Mouse (Mus musculus) lung, postnatal 0 days (tissue): ENCODE results near the gene Cldn9. TPM values are rescaled to one million over a fixed set of nuclear protein-coding genes. Genes with fewer than 3 reads are reported as not detected.

Experiments
- ATAC-seq: fragments of 200-750 bp; cut with Nextera tagmentation; 2 replicates; pipeline ENCODE4 v1.8.0; 2017; ENCODE audit warnings: moderate library complexity
- DNase-seq: peaks from one replicate; pipeline ENCODE4 v3.0.0-alpha.2; 2016; ENCODE audit warnings: low spot score
- H3K27ac ChIP-seq: fragments of 300-500 bp; sonication (generic); 2 replicates; pipeline ENCODE4 v1.5.1; 2014; ENCODE audit warnings: antibody characterized with exemption, mild to moderate bottlenecking, low read length, mixed read lengths
- H3K27me3 ChIP-seq: fragments of 300-500 bp; sonication (generic); replicated peaks from 2 replicates; pipeline ENCODE4 v1.6.1; 2014; ENCODE audit warnings: low read length, mixed read lengths; ENCODE audit not compliant: insufficient read depth
- H3K36me3 ChIP-seq: fragments of 300-500 bp; sonication (generic); 2 replicates; pipeline ENCODE4 v1.6.1; 2014; ENCODE audit warnings: low read length, mixed read lengths; ENCODE audit not compliant: insufficient read depth
- H3K4me1 ChIP-seq: fragments of 300-500 bp; sonication (generic); 2 replicates; pipeline ENCODE4 v1.6.1; 2014; ENCODE audit warnings: antibody characterized with exemption, low read depth, low read length, mixed read lengths; ENCODE audit not compliant: insufficient read depth
- H3K4me2 ChIP-seq: fragments of 300-500 bp; sonication (generic); replicated peaks from 2 replicates; pipeline ENCODE4 v1.6.1; 2014; ENCODE audit warnings: low read depth, mild to moderate bottlenecking, low read length, moderate library complexity, mixed read lengths
- H3K4me3 ChIP-seq: fragments of 300-500 bp; sonication (generic); 2 replicates; pipeline ENCODE4 v1.5.1; 2014; ENCODE audit warnings: low read depth, low read length
- H3K9ac ChIP-seq: fragments of 300-500 bp; sonication (generic); replicated peaks from 2 replicates; pipeline ENCODE4 v1.6.1; 2014; ENCODE audit warnings: low read depth, mild to moderate bottlenecking
- H3K9me3 ChIP-seq: fragments of 300-500 bp; sonication (generic); 2 replicates; pipeline ENCODE4 v1.6.1; 2016; ENCODE audit warnings: low read length, mixed read lengths
- CTCF ChIP-seq: IDR thresholded peaks from 2 replicates; pipeline ENCODE4 v1.5.1; 2016; ENCODE audit warnings: antibody characterized with exemption, mild to moderate bottlenecking
- EP300 ChIP-seq: IDR thresholded peaks from 2 replicates; pipeline ENCODE4 v1.6.1; 2016; ENCODE audit warnings: antibody characterized with exemption, mild to moderate bottlenecking, control low read depth
- WGBS: fragments of 180-500 bp; shearing (Covaris S2); extraction: QIAGEN DNeasy Blood & Tissue Kit; methylation state at CpG from one replicate; pipeline ENCODE4 v1.1.7; 2014; 5-methylcytosine and 5-hydroxymethylcytosine counted together
- polyA plus RNA-seq: library from polyadenylated mRNA; unstranded; fragments of >200 nt; fragmentation: Nextera tagmentation; extraction: Ambion mirVana; gene quantifications from 2 replicates; pipeline ENCODE4 v1.2.1, GENCODE M21; 2015

Gene Cldn9
- polyA plus RNA-seq, 1 experiment from 2014 or later: 0.44 TPM

DNA sequence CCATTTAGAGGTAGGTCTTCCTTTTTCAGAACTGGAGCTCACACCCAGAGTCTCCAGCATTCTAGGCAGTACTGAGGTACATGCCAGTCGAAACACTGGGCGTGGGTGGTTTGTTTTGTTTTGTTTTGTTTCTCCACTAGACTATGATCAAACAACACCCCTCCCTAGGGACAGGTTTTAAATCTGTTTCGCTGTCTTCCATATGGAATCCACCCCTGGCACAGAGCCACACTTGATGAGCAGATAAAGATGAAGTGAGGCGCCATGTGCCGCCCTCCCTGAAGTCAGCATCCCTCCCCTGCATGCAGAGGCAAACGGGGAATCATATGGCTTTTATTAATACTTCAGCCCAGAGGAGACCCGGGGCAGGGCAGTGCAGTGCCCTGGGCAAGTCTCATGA is 20.9 kb upstream of the Cldn9 start:
- Histone ChIP-seq H3K9ac (no peak overlapping the region), H3K9me3 (no peaks in the 10 kb centered on the region), H3K4me2 (no peak overlapping the region), H3K27ac (no peak overlapping the region), H3K27me3 (no peaks in the 10 kb centered on the region), H3K4me1 (no peaks in the 10 kb centered on the region), H3K36me3 (no peaks in the 10 kb centered on the region), H3K4me3 (no peak overlapping the region)
- no peak for TF ChIP-seq CTCF
- no peak for TF ChIP-seq EP300
- no peak for DNase-seq
- ATAC-seq: no peak
- 35% methylated on average over 7 of the region's 7 CpGs for WGBS

- no peak overlapping the region for H3K27ac ChIP-seq
- ATAC-seq (no peak), DNase-seq (no peak)
- no peaks in the 10 kb centered on the region for H3K27me3 ChIP-seq
- no peaks in the 10 kb centered on the region for H3K4me1 ChIP-seq
- H3K4me3 ChIP-seq: no peak overlapping the region
- H3K4me2 ChIP-seq: no peak overlapping the region
- no peaks in the 10 kb centered on the region for H3K9me3 ChIP-seq
- H3K36me3 ChIP-seq: no peaks in the 10 kb centered on the region
- no peak for TF ChIP-seq EP300
- no peak for TF ChIP-seq CTCF
- no peak overlapping the region for H3K9ac ChIP-seq
- 81% methylated on average over 9 of the region's 9 CpGs for WGBS
Measured at GRCm38 (mm10) chr17:23703301-23703700, 19.5 kb upstream of the Cldn9 start.

- ATAC-seq (peak; percentile 99), DNase-seq (peak; percentile 95)
- Histone ChIP-seq H3K27me3 (no peaks in the 10 kb centered on the region), H3K4me3 (peak overlapping the region; percentile 60), H3K4me1 (no peaks in the 10 kb centered on the region), H3K27ac (no peak overlapping the region), H3K4me2 (peak overlapping the region; percentile 100), H3K9me3 (no peaks in the 10 kb centered on the region), H3K9ac (no peak overlapping the region), H3K36me3 (no peaks in the 10 kb centered on the region)
- 2% methylated on average over 20 of the region's 28 CpGs for WGBS
- TF ChIP-seq CTCF (peak; percentile 93), EP300 (no peak)
Measured at GRCm38 (mm10) chr17:23700079-23700478, 16.3 kb upstream of the Cldn9 start.

DNA sequence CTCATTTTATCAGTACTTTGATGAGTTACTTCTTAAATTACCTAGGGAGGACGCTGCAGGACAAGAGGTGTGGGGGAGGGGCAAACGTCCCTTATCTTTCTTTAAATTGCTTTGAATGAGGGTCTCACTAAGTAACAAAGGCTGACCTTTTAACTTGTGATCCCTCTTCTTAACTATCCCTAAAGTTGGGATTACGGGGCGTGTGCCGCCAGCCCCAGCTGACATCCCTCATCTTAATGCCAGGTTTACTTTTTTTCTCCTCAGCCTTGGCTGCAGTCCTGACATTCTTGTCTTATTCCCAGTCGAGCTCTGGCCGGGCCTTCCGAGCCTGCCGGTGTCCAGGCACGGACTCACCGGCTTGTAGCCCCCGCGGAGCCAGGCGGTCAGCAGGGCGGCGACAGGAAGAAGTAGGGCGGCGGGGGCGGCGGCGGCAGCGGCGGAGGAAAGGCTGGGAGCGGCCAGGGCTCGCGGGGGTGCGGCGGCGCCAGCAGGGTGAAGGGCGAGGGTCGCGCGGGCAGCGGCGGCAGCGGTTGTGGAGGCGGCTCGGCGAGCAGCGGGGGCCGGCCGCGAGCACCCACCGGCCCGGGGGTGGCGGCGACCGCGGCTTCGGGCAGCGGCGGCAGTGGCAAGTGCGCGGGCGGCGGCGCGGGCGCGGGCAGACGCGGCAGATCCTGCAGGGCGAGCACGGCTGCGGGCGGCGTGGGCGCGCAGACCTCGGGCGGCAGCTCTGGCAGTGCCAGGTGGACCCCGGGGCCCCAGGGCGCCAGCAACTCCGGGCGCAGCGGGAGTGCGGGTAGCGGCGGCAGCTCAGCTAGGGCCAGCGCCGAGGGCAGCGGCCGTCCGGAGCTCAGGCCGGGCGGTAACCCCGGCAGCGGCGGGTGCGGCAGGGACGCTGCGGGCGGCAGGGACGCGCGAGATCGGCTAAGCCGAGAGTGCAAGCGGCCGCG is 15.6 kb upstream of the Cldn9 start:
- H3K27me3 ChIP-seq: no peaks in the 10 kb centered on the region
- no peaks in the 10 kb centered on the region for H3K4me1 ChIP-seq
- H3K9me3 ChIP-seq: no peaks in the 10 kb centered on the region
- ATAC-seq (peak; percentile 56), DNase-seq (peak; percentile 49)
- H3K27ac ChIP-seq: no peak overlapping the region
- WGBS: 2% methylated on average over 67 of the region's 101 CpGs
- H3K36me3 ChIP-seq: no peaks in the 10 kb centered on the region
- H3K4me2 ChIP-seq: peak overlapping the region; percentile 100
- H3K4me3 ChIP-seq: peak overlapping the region; percentile 60
- TF ChIP-seq CTCF: no peak; the same call in 1 of the 2 replicates
- no peak for TF ChIP-seq EP300
- peak overlapping the region; percentile 32; the same call in 1 of the 2 replicates for H3K9ac ChIP-seq

GRCm38 (mm10) chr17:23695801-23696200 is 12.0 kb upstream of the Cldn9 start:
- Histone ChIP-seq H3K36me3 (no peaks in the 10 kb centered on the region), H3K27me3 (no peaks in the 10 kb centered on the region), H3K9me3 (no peaks in the 10 kb centered on the region), H3K4me2 (no peak overlapping the region), H3K4me1 (no peaks in the 10 kb centered on the region), H3K4me3 (no peak overlapping the region), H3K27ac (no peak overlapping the region), H3K9ac (no peak overlapping the region)
- DNase-seq (no peak), ATAC-seq (no peak)
- no peak for TF ChIP-seq EP300
- TF ChIP-seq CTCF: no peak
- 12% methylated on average over 3 of the region's 3 CpGs for WGBS

DNA sequence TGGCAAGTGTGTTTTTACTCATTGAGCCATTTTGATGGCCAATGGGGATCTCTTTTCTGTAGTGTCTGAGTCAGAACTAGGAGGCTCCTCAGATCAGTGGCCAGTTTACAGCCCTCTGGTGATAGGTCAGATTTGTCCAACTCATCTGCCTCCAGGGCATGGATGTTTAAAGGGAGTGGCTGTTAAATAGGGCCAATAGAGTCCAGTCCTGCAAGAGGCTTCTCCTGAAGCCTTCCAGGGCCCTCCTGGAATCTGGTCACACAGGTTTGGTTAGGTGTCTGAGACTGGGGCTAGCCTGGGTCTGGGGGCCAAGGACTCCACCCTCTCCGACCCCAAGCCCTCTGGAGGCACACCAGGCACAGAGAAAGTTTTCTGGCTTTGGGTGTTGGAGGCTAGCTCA is 10.7 kb upstream of the Cldn9 start:
- no peak overlapping the region for H3K4me2 ChIP-seq
- 52% methylated on average over 1 of the region's 1 CpGs for WGBS
- H3K36me3 ChIP-seq: no peaks in the 10 kb centered on the region
- ATAC-seq (no peak), DNase-seq (no peak)
- no peaks in the 10 kb centered on the region for H3K9me3 ChIP-seq
- TF ChIP-seq CTCF (no peak), EP300 (no peak)
- H3K27ac ChIP-seq: no peak overlapping the region
- H3K9ac ChIP-seq: no peak overlapping the region
- no peaks in the 10 kb centered on the region for H3K4me1 ChIP-seq
- H3K27me3 ChIP-seq: no peaks in the 10 kb centered on the region
- H3K4me3 ChIP-seq: no peak overlapping the region
